Mouse (Mus musculus): Measurements from ENCODE around the gene Nrarp.

The Nrarp gene

GRCm38 (mm10) chr2:25196172-25196954 is 15.8 kb downstream of the Nrarp start, which contains the start of gene Tor4a:
Gene Tor4a (minus strand): TSS chr2:25196886.
- DNase-seq (ENCODE audit: low read depth), result peak; percentile 87

- DNase-seq (ENCODE audit: low read depth), result peak; percentile 51
Observed at GRCm38 (mm10) chr2:25197191-25197590, 16.6 kb downstream of the Nrarp start.

GRCm38 (mm10) chr2:25197946-25198345 is 17.4 kb downstream of the Nrarp start:
- DNase-seq (ENCODE audit: low read depth), result no peak

GRCm38 (mm10) chr2:25200631-25201030 is 20.1 kb downstream of the Nrarp start:
- DNase-seq (ENCODE audit: low read depth), result no peak

GRCm38 (mm10) chr2:25203631-25204214 is 23.2 kb downstream of the Nrarp start:
- no peak for DNase-seq (ENCODE audit: low read depth)

- DNase-seq (ENCODE audit: low read depth), result no peak
Observed at GRCm38 (mm10) chr2:25207593-25207992, 27.0 kb downstream of the Nrarp start.

GRCm38 (mm10) chr2:25210686-25211085 is 30.1 kb downstream of the Nrarp start:
- DNase-seq (ENCODE audit: low read depth), result no peak

GRCm38 (mm10) chr2:25211121-25211670 is 30.6 kb downstream of the Nrarp start, which contains the start of gene Nelfb:
Gene Nelfb (minus strand): TSS chr2:25211489.
- DNase-seq (ENCODE audit: low read depth), result peak; percentile 95

GRCm38 (mm10) chr2:25213266-25213865 is 32.8 kb downstream of the Nrarp start:
- no peak for DNase-seq (ENCODE audit: low read depth)

- DNase-seq (ENCODE audit: low read depth), result no peak
Observed at GRCm38 (mm10) chr2:25214444-25214843, 33.9 kb downstream of the Nrarp start, which contains the start of gene Stpg3. Gene Stpg3 (minus strand): TSS chr2:25214637.

- no peak for DNase-seq (ENCODE audit: low read depth)
Observed at GRCm38 (mm10) chr2:25217666-25218065, 37.1 kb downstream of the Nrarp start.

GRCm38 (mm10) chr2:25218445-25218844 is 37.9 kb downstream of the Nrarp start, which contains the start of gene Fam166a:
Gene Fam166a (plus strand): TSS chr2:25218745.
- no peak for DNase-seq (ENCODE audit: low read depth)

GRCm38 (mm10) chr2:25221331-25221772 is 40.8 kb downstream of the Nrarp start:
- DNase-seq (ENCODE audit: low read depth), result no peak

GRCm38 (mm10) chr2:25223681-25224491 is 43.3 kb downstream of the Nrarp start:
- DNase-seq (ENCODE audit: low read depth), result peak; percentile 86

- no peak for DNase-seq (ENCODE audit: low read depth)
Observed at GRCm38 (mm10) chr2:25224492-25224765, 43.9 kb downstream of the Nrarp start, which contains the start of gene Tubb4b. Gene Tubb4b (minus strand): TSS chr2:25224702.

- peak; percentile 99 for DNase-seq (ENCODE audit: low read depth)
Observed at GRCm38 (mm10) chr2:25224766-25225752, 44.5 kb downstream of the Nrarp start.

- peak; percentile 9 for DNase-seq (ENCODE audit: low read depth)
Observed at GRCm38 (mm10) chr2:25225811-25226379, 45.3 kb downstream of the Nrarp start.

GRCm38 (mm10) chr2:25226864-25227263 is 46.3 kb downstream of the Nrarp start:
- DNase-seq (ENCODE audit: low read depth), result no peak

GRCm38 (mm10) chr2:25227406-25227805 is 46.8 kb downstream of the Nrarp start:
- no peak for DNase-seq (ENCODE audit: low read depth)

GRCm38 (mm10) chr2:25228431-25228889 is 47.9 kb downstream of the Nrarp start:
- DNase-seq (ENCODE audit: low read depth), result peak; percentile 94
